Mouse (Mus musculus) cortical plate, adult 2 months (tissue): ENCODE measurements at regions not wholly inside any gene's neighbourhood (a gene's known extent, or its start where the extent isn't known, plus 50 kb on each side); places are given as distances from the start of the nearest gene placed in this dataset.

ENCODE experiments used
- CTCF ChIP-seq: fragments of 200-500 bp; IDR thresholded peaks from 2 replicates; pipeline ENCODE4 v1.5.1; 2011; ENCODE audit warnings: mild to moderate bottlenecking, control low read depth, low read length; ENCODE audit not compliant: insufficient read depth; ENCODE audit errors: extremely low read depth
- POLR2A ChIP-seq: fragments of 200-500 bp; IDR thresholded peaks from 2 replicates; pipeline ENCODE4 v1.6.1; 2011; ENCODE audit warnings: mild to moderate bottlenecking, low read length, control low read depth; ENCODE audit not compliant: insufficient read depth; ENCODE audit errors: extremely low read depth

DNA sequence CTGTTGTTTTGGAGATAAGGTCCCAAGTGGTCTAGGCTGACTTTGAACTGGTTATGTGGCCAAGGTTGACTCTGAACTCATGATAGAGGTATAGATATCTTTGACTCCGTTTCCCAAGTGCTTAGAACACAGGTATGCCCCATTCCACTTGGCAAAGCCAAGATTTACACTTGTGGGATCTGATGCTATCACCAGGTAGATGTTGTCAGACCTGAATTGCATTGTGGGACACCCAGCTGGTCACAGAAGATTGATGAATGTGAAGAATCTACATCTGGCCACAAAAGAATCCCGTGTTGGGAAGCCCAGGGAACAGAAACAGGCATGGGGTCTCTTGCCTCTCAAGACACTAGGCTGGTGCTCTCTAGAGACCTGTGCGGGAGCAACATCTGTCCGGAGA is 166.4 kb downstream of the Ly86 start:
- TF ChIP-seq CTCF (no peak), POLR2A (no peak)
